Mouse (Mus musculus) stomach, postnatal 0 days (tissue): ENCODE data around the gene Parp2.

Experiments
- CTCF ChIP-seq: IDR thresholded peaks from 2 replicates; pipeline ENCODE4 v1.5.1; 2016; ENCODE audit warnings: antibody characterized with exemption, low read depth, mild to moderate bottlenecking, moderate library complexity
- EP300 ChIP-seq: optimal IDR thresholded peaks from 2 replicates; pipeline ENCODE3; 2016; ENCODE audit warnings: antibody characterized with exemption

DNA sequence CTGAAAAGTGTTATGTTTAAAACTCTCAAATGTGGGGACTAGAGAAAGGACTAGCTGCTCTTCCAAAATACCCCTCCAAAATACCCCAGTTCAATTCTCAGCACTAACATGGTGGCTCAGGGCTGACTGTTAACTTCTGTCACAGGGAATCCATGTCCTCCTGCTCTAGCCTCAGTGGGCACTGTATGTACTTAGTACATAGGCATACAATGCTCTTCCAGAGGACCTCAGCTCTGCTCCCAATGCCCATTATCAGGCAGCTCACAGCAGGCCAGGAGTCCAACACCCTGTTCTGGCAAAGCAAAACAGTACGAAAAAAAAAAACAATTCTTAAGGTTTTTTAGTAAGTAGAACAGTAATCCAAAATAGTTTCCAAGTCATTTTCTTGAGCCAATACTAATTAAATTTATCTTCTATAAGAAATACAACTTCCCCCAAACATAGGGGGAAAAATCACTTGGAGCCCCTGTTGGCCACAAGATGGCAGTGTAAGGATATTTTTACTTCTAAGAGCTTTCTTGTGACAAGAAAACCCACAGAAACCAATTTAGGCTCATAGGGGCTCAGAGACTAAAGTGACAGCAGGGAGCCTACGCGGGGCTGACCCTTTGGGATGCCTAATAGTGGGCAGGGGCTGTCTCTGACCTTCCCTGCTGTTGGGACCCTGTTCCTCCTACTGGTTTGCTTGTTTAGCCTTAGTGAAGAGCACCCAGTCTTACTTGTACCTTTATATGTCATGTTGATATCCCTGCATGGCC, 8.0 kb upstream of the Parp2 start:
- TF ChIP-seq EP300 (no peak), CTCF (peak; percentile 77)
